Mouse (Mus musculus) lung, postnatal 4 days (tissue): Measurements from ENCODE around the gene Slc10a1.
A peak's percentile ranks its signal among the peaks of the same experiment; 100 is the strongest.
"Not testable (repeated sequence)": the region's sequence is repeated elsewhere in the genome, so short reads cannot be mapped to it uniquely, and the experiment has no call there.

Source experiments
- DNase-seq, 2 experiments: peaks; one replicate each; pipeline ENCODE4 v3.0.0; 2021

Gene Slc10a1

GRCm38 (mm10) chr12:80966059-80966838 lies 2.3 kb downstream of the Slc10a1 start:
- no peak for DNase-seq

GRCm38 (mm10) chr12:80962566-80962965 lies 5.9 kb downstream of the Slc10a1 start:
- DNase-seq = no peak

GRCm38 (mm10) chr12:80957961-80958360 lies 10.5 kb downstream of the Slc10a1 start:
- DNase-seq = no peak

GRCm38 (mm10) chr12:80956039-80956438 lies 12.5 kb downstream of the Slc10a1 start:
- no peak for DNase-seq

GRCm38 (mm10) chr12:80952526-80952925 lies 16.0 kb downstream of the Slc10a1 start:
- DNase-seq = no peak

- DNase-seq = no peak
Measured at GRCm38 (mm10) chr12:80951640-80952219, 16.8 kb downstream of the Slc10a1 start.

- DNase-seq = not testable (repeated sequence)
Measured at GRCm38 (mm10) chr12:80949603-80950002, 18.9 kb downstream of the Slc10a1 start.

GRCm38 (mm10) chr12:80948202-80948601 lies 20.3 kb downstream of the Slc10a1 start:
- no peak for DNase-seq

GRCm38 (mm10) chr12:80945996-80946355 lies 22.5 kb downstream of the Slc10a1 start:
- DNase-seq = peak; percentile 97 to 98

- peak; percentile 99 for DNase-seq
Measured at GRCm38 (mm10) chr12:80945334-80945995, 23.0 kb downstream of the Slc10a1 start, which contains the start of gene Srsf5. Srsf5 (plus strand) TSS chr12:80945504.

- DNase-seq = not testable (repeated sequence)
Measured at GRCm38 (mm10) chr12:80944963-80945333, 23.6 kb downstream of the Slc10a1 start.

GRCm38 (mm10) chr12:80944204-80944603 lies 24.3 kb downstream of the Slc10a1 start:
- DNase-seq = no peak

- no peak for DNase-seq
Measured at GRCm38 (mm10) chr12:80943395-80943794, 25.1 kb downstream of the Slc10a1 start.

GRCm38 (mm10) chr12:80941886-80942285 lies 26.6 kb downstream of the Slc10a1 start:
- DNase-seq = no peak

GRCm38 (mm10) chr12:80939165-80939564 lies 29.3 kb downstream of the Slc10a1 start:
- DNase-seq = no peak

GRCm38 (mm10) chr12:80938642-80939041 lies 29.9 kb downstream of the Slc10a1 start:
- peak; percentile 81 to 82 for DNase-seq

GRCm38 (mm10) chr12:80937331-80938029 lies 31.0 kb downstream of the Slc10a1 start:
- no peak for DNase-seq

GRCm38 (mm10) chr12:80936751-80937150 lies 31.8 kb downstream of the Slc10a1 start:
- DNase-seq = peak; percentile 24 to 64

- no peak for DNase-seq
Measured at GRCm38 (mm10) chr12:80932865-80933264, 35.6 kb downstream of the Slc10a1 start.

- no peak for DNase-seq
Measured at GRCm38 (mm10) chr12:80931402-80932140, 36.9 kb downstream of the Slc10a1 start.

- peak in 1 of 2 experiments; percentile 26 for DNase-seq
Measured at GRCm38 (mm10) chr12:80930141-80930540, 38.4 kb downstream of the Slc10a1 start.

- no peak for DNase-seq
Measured at GRCm38 (mm10) chr12:80928881-80929280, 39.6 kb downstream of the Slc10a1 start.
